Mouse (Mus musculus): ENCODE measurements around the gene Gmds.

- TF ChIP-seq CTCF (IDR thresholded peaks at IDR 0.05; ENCODE audit: low read depth, low read length) (no peak), POLR2A (IDR thresholded peaks at IDR 0.05; ENCODE audit: extremely low read depth, insufficient read depth, low read length) (no peak)
Observed at GRCm38 (mm10) chr13:32269757-32270156, 68.8 kb downstream of the Gmds start.
